Mouse (Mus musculus): ENCODE data around the gene Col16a1.

- no peak for TF ChIP-seq CTCF (conservative IDR thresholded peaks at IDR 0.05; ENCODE audit: insufficient read depth, insufficient read length, low read depth, low read length)
- TF ChIP-seq POLR2A (IDR thresholded peaks at IDR 0.05; ENCODE audit: low read depth, low read length) = no peak
These were observed 36.8 kb downstream of the Col16a1 start for GRCm38 (mm10) chr4:130084331-130084945.
